Mouse (Mus musculus): ENCODE measurements around the gene Creb5.

Gene Creb5

DNA sequence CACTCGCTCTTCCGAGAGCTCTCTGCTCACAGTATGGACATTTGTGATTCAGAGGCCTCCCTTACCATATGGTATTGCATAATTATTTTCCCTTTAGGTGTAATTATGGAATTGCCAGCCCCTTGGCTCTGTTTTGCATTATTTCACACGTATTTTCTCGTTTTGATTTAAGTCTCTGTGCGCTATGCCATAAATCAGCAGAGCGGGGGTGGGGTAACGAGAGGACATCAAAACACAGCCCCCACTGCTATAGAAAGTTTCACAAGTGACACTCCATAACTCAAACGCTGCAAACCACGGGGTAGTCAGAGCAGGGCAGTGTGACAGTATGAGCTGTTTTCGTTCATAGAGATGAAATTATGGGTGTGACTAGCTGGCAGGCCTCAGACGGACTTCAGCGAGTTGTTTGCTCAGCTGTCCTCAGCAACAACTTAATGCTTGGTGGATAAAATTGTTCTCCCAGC lies 367.3 kb downstream of the Creb5 start:
- DNase-seq, result no peak

DNA sequence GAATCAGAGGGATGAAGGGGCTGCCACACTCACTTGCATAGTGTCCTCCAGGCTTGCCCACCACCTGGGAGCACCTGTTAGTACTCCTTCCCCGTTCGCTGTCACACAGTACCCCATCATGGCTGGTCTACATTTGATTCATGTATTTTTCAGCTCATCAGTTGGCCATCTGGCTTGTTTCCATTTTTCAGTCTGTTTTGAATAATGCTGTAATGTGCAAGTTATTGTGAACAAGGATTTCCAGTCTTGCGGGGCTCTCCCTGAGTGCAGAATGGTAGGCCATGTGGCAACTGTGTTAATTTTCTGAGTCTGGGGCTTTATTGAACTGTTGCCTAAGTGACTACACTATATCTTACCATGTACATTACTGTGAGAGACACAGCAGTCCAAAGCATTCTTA lies 369.4 kb downstream of the Creb5 start:
- DNase-seq, result no peak

DNA sequence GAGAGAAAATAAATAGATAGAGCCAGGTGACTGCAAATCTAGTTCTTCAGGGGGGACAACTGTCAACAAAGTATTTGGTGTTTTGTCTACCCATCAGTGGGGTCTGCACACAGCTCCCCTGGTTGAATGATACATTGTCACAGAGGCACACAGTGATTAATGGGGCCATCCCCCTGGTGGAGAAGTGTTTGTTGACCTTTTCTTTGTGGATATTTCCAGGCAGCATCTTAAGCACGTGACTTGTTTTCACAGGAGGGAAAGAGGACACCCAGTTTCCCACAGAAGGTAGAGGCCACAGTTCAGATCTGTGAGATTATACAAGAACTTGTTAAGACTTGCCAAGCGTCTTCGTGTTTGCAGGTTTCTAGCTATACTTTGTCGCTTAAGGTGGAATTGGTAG lies 370.4 kb downstream of the Creb5 start:
- DNase-seq, result no peak

DNA sequence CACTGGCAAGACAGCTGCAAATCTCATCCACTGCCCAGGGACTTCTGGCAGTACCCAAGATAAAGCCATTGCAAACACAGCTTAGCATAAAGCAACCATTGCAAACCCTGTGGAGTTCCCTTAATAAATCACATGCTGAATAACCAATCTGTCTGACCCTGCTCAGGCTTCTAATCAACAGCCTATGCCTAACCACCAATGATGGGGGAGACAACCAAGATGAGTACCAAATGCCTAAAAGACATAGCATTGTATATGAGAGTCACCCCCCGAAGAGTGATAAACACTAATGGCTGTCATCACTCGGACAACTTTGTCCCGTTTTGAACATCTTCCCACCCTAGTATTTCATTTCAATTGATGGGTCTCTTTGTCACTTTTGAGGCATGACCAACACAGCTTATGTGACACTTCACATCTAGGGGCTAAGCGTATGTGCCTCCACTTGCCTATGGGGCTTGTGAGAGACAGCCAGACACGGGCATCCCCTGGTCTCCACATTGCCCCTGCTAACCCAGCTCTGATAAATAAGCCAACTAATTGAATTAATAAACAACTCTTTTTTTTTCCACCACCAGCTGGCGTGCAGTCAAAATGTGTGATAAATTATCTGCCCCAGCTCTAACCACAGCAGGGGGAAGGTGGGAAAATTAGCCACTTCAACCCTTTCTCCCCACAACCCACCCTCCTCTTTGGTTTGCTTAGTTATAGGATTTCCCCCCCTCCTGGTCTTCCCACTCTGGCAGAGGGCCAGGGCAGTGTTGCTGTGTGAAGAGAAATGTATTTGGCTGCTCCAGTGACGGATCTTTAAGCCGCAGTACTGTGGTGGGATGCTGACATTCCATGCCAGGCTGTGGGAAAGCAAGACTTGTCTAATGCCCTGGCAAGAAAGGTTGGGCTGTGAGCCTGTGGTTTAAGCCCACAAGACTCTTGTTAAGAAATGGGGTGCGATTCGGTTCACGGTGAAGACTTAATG lies 376.1 kb downstream of the Creb5 start:
- DNase-seq, result no peak

DNA sequence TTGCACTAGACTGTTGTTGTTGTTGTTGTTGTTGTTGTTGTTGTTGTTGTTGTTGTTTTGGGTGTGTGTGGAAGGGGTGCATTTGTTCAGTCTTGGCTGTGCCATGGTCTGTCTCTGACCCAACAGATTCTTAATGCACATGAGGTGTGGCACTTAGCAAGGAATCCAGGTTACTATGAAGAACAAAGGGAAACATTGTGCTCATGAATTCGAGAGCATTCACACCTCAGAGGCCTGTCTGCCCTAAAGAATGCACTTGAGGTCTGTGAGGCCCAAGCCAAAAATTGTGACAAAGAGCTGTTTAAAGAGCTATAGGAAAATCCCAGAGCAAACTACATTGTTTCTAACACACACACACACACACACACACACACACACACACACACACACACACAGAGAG lies 377.7 kb downstream of the Creb5 start:
- DNase-seq, result no peak

DNA sequence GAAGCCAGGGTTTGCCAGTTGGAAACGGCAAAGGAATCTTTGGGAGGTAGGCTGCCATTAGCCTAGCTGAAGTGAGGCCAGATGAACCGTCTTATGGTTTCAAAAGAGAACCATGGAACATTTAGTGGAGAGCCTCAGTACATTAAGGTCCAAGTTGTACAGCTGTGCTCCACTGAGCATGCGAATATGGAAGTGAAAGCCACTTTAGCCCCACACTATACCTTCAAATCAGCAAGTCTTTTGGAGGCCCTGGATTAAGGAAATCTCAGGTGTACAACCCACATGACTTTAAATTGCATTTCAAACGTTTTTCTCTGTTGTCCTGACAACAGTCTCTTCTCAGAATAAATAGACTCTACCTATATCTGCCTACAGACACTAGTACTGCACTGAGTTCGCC lies 379.4 kb downstream of the Creb5 start:
- no peak for DNase-seq

DNA sequence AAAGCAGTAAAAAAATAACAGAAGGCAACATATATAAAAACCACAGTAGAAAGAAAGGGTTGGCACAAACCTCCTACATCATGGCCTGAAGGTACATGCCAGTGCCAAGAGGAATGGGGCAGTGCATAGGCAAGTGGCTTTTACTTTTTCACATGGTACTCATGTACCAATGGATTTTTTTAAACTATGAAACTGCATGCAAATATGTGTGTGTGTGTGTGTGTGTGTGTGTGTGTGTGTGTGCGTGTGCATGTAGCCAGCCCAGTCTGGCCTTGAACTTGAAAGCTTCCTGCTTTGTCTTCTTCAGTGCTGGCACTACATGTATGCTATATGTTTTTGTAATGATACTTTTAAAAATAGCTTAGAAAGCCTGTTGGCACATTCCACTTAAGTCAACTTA lies 391.2 kb downstream of the Creb5 start:
- no peak for DNase-seq

DNA sequence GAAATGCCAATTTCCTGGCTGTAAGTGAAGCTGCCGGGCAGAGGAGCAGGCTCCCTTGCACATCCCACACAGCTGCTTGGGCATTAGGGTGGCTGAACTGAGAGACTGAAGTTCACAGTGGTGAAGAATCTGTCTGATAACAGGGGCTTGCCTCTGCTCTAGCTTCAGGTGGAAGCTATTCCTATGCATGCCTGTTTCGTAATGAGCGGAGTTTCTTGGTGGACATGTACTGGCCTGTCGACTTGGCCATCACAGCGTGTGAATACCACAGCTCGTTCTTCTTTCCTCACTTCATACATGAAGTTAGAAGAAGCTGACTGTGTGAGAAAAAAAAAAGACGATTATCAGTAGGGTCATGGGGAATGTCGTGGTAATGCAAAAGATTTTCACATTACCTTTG lies 393.0 kb downstream of the Creb5 start:
- no peak for DNase-seq

DNA sequence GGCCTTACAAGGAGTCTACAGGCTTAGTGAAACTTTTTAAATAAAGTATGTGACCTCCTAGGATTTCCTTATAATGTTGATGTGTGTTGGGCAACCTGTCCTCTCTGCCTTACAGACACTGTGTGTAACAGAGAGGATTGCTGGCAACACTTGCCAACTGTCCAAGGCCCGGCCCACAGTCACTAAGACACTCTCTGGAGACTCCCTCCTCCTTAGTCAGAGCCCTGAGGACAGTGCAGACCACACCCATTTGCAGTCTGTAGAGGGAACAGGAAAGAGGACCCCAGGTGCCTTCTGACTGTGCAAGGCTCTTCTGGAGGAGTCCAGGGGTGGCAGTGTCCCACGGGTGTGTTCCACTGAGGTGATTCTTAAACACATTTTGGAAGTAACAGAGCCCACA lies 397.3 kb downstream of the Creb5 start:
- DNase-seq, result no peak

DNA sequence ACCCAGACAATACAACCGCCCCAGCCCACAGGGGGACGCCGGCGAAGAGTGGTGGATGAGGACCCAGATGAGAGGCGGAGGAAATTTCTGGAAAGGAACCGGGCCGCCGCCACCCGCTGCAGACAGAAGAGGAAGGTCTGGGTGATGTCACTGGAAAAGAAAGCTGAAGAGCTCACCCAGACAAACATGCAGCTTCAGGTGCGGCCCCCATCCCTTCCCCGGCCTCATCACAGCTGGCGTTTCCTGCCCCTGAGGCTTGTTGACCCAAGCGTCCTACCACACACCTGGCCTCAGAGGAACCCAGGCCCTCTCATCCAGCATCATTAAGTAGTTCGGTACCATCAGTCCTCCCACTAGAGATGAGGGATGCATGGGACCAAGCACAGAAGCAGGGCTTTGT lies 398.3 kb downstream of the Creb5 start:
- DNase-seq, result no peak

DNA sequence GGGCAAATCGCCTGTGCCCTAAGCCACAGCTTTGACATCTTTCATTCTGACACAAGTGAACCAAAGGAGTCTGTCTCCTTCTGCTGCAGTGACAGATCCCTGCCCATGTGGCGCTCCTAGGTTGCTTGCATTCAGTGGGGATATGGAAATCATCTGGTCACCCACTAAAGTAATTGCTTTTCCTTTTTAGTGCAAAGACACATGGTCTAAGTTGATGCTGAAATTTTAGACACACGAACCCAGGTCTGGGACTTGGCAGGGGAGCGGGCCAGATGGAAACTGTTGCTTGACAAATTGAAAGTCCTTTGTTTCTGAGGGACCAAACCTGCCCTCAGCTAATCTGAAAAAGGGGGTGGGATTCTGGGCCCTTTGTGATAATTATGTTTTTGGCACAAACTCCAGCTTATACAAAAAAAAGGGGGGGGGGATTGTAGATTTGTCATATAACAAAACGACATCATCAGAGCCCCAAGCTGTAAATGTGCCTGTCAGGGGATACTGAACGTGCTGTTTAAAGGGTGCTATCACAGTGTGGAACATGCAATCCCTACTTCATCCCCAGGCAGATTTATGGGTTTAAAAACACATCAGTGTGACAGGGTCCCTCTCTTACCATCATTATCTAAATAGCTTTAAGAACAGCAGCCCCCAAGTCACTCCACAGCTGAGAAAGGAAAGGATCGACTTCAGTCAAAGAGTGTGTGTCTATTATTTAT lies 401.9 kb downstream of the Creb5 start:
- DNase-seq, result no peak

DNA sequence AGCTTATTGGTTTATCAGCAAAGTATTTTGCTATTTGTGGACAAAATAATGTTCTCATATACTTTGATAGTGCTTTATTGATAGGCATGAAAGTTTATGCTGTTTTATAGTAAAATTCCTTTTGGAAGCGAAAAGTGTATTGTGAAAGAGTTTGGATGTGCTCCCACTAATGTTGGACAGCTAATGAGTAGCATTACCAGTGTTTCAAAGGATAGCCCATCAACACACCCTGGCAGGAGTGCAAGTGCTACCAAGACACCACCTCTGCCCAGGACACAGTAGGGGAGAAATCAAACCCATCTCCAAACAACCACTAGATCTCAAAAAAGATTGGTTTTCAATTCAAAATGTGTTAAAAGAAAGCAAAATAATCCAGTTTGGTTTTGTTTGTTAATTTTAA lies 403.9 kb downstream of the Creb5 start:
- DNase-seq, result no peak

DNA sequence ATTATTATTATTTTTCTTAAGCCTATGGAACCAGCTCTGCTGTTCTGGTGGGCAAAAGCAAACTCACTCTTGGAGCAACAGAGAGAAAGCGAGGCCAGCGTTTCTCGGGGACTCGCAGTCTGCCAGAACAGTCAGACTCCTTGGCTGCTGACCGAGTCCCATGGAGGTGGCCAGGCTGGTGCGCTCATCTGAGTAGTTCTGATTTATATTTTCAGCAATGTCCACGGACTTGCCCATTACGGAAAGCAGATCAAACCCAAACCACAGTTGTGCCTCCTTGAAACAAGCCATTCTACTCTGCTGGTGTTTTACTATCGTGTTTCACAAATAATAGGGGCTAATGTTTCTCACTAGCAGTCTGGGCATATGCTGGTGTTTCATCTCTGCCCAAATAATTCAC lies 408.1 kb downstream of the Creb5 start:
- peak; percentile 53 for DNase-seq

DNA sequence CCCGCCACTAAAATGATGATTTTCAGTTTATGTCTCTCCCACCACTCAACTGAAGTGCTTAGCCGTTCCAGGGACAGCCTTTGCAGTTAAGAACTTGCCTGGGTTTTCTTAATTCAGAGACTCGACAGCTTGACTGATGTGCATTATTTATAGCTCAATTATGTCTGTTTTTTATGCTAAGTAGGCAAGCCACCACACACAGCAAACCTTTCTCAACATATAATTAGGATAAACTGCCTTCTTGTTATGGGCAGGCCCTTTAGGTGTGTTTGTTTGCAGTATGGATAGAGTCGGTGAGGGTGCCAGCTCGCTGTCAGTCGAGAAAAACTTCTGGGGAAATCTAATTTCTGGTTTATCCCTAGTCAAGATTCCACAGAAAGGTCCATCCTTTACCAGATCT lies 409.4 kb downstream of the Creb5 start:
- no peak for DNase-seq

DNA sequence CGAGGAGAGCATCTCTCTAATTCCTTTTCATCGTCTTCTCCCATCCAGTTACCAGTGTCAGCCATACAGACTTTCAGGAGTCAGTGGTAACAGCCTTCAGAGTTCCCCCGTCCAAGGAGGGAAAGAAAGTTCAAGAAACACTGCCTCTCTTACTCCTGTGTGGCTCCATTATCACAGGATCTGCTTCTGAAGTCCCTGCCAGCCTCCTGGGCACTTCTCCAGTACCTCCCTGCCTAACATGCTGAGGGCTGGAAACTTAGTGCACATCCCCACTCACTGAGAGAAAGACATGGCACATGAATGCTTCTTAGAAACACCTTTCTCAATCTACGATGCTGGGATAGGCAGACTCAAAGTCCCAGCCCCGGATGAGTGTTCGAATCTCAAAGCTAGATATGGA lies 409.9 kb downstream of the Creb5 start:
- DNase-seq, result peak; percentile 4

DNA sequence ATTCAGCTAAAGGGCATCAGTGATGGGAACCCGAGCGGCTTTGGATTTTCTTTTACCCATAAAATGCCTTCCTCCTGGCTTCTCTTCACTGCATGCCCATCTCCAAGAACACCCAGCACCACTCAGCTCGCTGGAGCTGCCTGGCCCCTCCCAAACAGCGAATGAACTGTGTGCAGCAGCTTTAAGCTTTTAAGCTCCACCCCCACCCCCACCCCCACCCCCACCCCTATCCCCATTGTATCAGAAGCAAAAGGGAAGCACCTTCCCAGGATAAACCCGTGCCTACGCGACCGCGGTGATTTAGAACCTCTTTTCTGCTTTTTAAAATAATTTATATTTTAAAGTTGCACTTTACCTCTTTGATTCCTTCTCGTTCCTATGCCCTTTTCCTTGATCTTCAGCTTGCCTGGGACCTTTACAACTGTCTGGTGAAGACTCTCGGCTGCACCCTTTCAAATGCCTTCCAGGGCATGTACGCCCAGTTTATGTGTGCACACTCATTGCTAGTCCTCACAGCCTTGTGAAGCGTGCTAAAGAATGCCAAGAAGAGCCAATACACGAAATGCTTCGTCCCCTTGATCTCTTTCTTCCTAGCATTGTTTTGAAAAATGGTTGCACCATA lies 411.2 kb downstream of the Creb5 start:
- DNase-seq, result no peak

DNA sequence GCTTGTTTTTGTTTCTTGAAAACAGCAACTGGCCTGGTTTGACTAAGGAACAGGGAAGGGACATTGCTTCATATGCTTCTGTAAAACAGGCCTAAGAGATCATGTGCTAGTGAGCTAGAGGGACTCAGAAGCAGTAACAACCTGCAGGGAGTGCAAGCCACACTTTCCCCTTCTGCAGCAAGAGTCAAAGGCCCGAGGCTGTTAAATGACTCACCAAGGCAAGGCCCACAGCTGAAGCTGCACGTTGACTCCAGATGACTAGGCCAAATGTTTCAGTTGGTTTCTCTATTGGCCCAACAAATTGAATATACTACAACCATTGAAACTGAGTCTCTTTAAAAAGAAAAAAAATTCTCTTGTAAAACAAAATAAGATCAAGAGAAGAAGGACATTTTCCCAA lies 417.4 kb downstream of the Creb5 start:
- DNase-seq, result no peak

DNA sequence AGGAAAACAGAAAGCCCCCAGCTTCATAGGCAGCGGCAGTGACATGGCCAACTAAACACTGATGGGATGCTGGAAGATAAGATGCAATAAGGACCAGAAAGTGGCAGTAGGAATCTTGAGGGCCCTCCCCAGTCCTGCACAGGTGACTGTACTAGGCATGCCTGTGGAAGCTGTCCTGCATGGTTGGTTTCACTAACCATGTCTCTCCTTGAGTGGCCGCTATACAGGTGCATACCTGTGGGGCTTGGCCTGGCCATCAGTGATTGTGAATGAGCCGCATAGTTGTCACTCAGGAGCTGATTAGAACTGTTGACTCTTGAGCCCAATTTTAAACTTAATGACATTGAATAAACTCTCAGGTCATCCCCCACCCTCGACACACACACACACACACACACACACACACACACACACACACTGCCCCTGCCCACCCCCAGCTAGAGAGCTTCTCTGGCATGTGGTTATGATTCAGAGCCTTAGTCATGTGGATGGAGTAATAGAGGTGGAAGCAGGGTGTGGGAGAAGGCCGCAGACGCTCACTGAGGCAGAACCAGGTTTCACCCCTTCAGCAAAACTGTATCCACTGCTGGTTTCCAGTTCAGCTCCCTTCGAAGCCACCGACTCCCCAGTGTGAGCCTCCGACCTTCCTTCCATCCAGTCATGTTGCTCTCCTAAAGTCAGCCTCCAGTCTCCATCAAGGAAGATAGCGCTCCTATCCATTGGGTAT lies 419.7 kb downstream of the Creb5 start:
- DNase-seq, result no peak

DNA sequence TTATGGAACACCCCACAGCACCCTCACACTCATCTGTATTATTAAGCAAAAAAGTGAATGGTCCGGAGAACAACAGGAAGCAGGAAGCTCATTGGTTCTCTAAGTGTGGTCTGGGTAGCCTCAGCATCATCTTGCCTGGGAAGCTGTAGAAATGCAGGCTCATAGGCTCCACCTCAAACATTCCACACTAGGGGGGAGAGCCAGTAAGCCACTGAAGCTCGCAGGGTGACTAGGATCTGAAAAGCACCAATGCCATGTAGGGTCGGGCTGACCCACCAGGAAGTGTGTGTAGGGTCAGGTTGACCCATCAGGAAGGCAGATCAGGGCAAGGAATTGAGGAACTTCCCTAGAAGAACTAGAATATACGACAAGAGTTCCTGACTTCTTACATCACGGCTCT lies 420.7 kb downstream of the Creb5 start:
- DNase-seq, result no peak

DNA sequence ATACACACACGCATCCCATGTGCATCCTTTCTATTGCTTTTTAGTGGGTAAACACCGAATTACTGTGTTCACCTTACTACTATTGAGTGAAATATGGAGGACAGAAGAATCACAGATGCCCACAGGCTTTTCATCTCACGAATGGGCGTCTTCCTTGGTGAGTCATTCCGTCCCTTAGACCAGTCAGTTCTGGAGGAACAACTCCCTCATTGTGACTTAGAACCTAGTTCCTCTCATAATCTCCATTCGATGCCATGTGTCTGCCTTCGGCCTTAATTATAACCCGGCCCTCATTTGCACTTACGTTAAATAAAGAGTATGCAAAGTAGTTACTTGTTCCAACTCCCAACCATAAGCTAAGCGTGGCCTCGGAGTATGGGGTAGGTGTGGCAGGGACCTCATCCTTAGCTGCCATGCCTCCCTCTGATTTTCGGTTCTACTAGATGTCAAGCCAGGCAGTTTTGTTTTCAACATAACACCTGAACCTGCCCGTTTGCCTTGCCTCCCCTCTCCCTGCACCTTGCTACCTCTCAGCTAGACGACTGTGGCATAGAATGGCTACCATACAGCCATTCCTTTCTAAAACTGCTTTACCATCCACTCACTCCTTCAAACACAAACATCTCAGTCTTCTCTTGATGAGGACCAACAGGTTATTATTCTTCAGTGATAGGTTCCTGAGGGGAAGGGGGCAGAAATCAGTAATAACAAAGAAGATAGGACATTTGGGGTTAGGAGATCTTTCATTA lies 422.8 kb downstream of the Creb5 start:
- no peak for DNase-seq

DNA sequence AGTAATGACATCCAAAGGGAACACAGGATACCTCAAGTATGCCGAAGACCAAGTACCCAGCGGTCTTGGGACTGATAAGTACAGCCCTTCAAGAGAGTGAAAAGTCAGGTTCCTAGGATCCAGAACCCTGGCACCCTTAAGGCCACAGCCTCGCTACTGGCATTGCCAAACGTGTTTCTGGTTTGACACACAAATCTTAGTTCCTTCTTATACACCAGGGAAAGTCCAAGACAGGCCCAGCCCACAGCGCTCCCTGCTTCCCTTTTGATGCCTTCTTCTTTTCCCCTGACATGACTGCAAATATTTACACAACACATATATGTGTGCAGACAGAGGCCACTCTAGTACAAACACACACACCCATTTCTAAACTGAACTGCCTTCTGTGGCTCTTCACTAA lies 423.5 kb downstream of the Creb5 start:
- DNase-seq, result no peak

DNA sequence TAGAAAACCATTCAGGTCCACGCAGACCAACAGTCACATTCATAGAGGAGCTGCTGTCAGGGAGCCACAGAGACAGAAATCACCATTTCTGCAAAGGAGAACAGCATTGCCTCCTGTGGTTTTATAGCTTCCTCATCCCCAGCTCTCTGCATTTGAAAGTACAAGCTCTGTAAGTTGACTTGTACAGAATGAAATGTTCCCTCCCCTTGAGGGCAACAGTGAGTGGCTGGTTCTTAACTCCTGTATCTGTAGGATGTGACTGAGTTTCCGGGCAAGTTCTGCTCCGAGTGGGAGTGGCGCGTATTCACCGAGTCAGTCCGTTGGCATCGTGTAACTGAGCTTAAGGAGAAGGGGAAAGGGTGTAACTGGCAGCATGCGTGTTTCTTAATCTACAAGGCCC lies 426.1 kb downstream of the Creb5 start:
- no peak for DNase-seq
